Mouse (Mus musculus): ENCODE measurements around the gene Wdr70.

DNA sequence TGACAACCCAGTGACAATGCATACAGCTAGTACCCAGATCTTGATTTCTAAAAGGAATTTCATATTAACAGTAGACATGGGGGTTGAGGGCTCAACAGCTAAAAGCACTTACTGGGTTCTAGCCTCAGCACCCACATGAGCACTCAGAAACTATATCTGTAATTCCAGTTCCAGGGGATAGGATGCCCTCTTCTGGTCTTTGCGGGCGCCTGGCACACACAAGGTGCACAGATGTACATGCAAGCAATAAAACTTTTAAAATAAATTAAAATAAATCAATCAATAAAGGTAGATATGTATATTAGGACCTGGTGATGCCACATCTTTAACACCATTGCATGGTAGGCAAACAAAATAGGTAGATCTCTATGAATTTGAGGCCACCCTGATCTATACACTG is 71.5 kb downstream of the Wdr70 start:
- no peak for TF ChIP-seq POLR2A (IDR thresholded peaks at IDR 0.05; ENCODE audit: low read depth, low read length)
- no peak for TF ChIP-seq CTCF (conservative IDR thresholded peaks at IDR 0.05; ENCODE audit: insufficient read depth, insufficient read length, low read depth, low read length)
